Mouse (Mus musculus) forebrain, embryonic 14.5 days (tissue): ENCODE measurements at regions not wholly inside any gene's neighbourhood (a gene's known extent, or its start where the extent isn't known, plus 50 kb on each side); places are given as distances from the start of the nearest gene placed in this dataset.

Experiments
- ATAC-seq: fragments of 200-750 bp; cut with Nextera tagmentation; 2 replicates; pipeline ENCODE4 v1.8.0; 2017; ENCODE audit warnings: mild to moderate bottlenecking, moderate library complexity
- DNase-seq: peaks from one replicate; pipeline ENCODE4 v3.0.0-alpha.2; 2015; ENCODE audit warnings: low spot score
- H3K27ac ChIP-seq: fragments of 300-500 bp; sonication (generic); 2 replicates; pipeline ENCODE4 v1.5.1; 2014; ENCODE audit warnings: low read depth, mild to moderate bottlenecking, control low read depth, low read length, moderate library complexity
- H3K27me3 ChIP-seq: fragments of 300-500 bp; sonication (generic); replicated peaks from 2 replicates; pipeline ENCODE4 v1.6.1; 2014; ENCODE audit warnings: low read length, control low read depth, mixed read lengths; ENCODE audit not compliant: control insufficient read depth, insufficient read depth
- H3K36me3 ChIP-seq: fragments of 300-500 bp; sonication (generic); 2 replicates; pipeline ENCODE4 v1.6.1; 2014; ENCODE audit warnings: low read length, control low read depth; ENCODE audit not compliant: control insufficient read depth, insufficient read depth
- H3K4me1 ChIP-seq: fragments of 300-500 bp; sonication (generic); 2 replicates; pipeline ENCODE4 v1.6.1; 2014; ENCODE audit warnings: antibody characterized with exemption, low read length, control low read depth; ENCODE audit not compliant: control insufficient read depth, insufficient read depth
- H3K4me2 ChIP-seq: fragments of 300-500 bp; sonication (generic); 2 replicates; pipeline ENCODE4 v1.6.1; 2014; ENCODE audit warnings: mild to moderate bottlenecking, control low read depth, low read length
- H3K4me3 ChIP-seq: fragments of 300-500 bp; sonication (generic); 2 replicates; pipeline ENCODE4 v1.5.1; 2014; ENCODE audit warnings: low read depth, low read length, control low read depth
- H3K9ac ChIP-seq: fragments of 300-500 bp; sonication (generic); 2 replicates; pipeline ENCODE4 v1.6.1; 2014; ENCODE audit warnings: mild to moderate bottlenecking, low read length, control low read depth, moderate library complexity
- H3K9me3 ChIP-seq: fragments of 300-500 bp; sonication (generic); replicated peaks from 2 replicates; pipeline ENCODE4 v1.6.1; 2016; ENCODE audit warnings: low read length, control low read depth, mixed read lengths; ENCODE audit not compliant: control insufficient read depth
- WGBS: fragments of 180-500 bp; shearing (Covaris S2); extraction: QIAGEN DNeasy Blood & Tissue Kit; methylation state at CpG from one replicate; pipeline ENCODE4 v1.1.7; 2014; 5-methylcytosine and 5-hydroxymethylcytosine counted together

DNA sequence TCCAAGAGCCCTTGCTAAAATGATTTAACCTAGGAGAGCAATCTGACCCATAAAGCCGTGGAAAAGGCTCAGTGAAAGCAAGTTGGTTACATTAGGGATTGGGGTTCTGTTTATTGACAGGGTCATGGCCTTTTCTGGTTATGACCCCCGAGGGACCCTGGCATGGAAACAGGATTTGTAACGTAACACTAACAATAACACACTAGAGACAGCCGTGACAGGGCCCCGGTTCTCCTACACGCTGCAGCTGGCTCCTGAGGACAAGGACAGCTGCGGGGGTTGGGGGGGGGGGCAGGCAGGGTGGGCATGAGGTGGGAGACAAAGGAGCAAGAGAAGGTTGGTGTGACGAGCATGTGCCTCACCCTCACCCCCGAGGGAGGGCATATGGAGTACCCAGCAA is 300.4 kb downstream of the Ets1 start:
- no peak overlapping the region for H3K4me2 ChIP-seq
- H3K4me1 ChIP-seq = no peaks in the 10 kb centered on the region
- 88% methylated on average over 9 of the region's 9 CpGs for WGBS
- H3K9me3 ChIP-seq = no peaks in the 10 kb centered on the region
- H3K9ac ChIP-seq = no peak overlapping the region
- H3K27ac ChIP-seq = no peak overlapping the region
- no peak for DNase-seq
- no peaks in the 10 kb centered on the region for H3K27me3 ChIP-seq
- no peak for ATAC-seq
- H3K36me3 ChIP-seq = no peaks in the 10 kb centered on the region
- no peak overlapping the region for H3K4me3 ChIP-seq

DNA sequence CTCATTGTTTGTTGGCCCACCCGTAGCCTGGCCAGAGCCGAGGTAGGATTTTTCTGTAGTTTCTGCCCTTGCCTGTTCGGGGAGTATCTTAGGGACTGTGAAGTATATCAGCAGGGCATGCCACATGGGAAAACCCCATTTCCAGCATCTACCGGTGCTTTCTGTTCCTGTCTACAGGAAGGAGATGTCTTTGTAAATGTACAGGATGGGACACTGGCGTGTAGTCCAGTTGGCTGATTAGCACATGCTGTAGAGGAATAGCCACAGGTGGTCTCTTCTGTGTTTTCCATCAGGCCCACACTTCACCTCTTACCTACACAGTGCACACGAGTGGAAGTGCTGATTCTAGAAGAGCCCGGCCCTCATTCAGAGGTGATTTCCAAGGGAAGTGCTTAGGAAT is 301.4 kb downstream of the Ets1 start:
- DNase-seq = no peak
- Histone ChIP-seq H3K36me3 (no peaks in the 10 kb centered on the region), H3K9ac (no peak overlapping the region), H3K4me1 (no peaks in the 10 kb centered on the region), H3K4me3 (no peak overlapping the region), H3K9me3 (no peaks in the 10 kb centered on the region), H3K27me3 (no peaks in the 10 kb centered on the region), H3K4me2 (no peak overlapping the region), H3K27ac (no peak overlapping the region)
- 89% methylated on average over 7 of the region's 7 CpGs for WGBS
- no peak for ATAC-seq

DNA sequence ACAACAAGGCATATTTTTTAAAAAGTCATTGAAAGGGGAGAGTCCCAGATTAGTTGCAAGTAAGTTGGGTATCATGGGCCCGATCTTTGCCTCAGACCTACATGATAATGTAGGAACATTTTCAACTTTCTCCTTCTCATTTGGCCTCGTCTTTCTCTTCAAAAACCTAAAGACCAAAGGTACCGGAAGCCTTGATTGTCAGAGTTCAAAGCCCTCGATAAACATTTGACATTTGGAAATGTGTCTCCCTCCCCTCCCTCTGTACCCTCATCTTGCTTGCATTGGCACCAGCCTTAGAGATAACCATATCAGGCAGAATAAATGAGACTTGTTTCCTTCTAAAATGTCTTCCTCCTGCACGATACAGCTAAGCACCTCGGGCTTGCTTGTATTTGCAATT is 302.8 kb downstream of the Ets1 start:
- no peak for ATAC-seq
- no peaks in the 10 kb centered on the region for H3K27me3 ChIP-seq
- WGBS = 89% methylated on average over 6 of the region's 6 CpGs
- no peak for DNase-seq
- H3K9me3 ChIP-seq = no peaks in the 10 kb centered on the region
- H3K36me3 ChIP-seq = no peaks in the 10 kb centered on the region
- H3K4me1 ChIP-seq = no peaks in the 10 kb centered on the region
- no peak overlapping the region for H3K4me2 ChIP-seq
- H3K4me3 ChIP-seq = no peak overlapping the region
- no peak overlapping the region for H3K9ac ChIP-seq
- no peak overlapping the region for H3K27ac ChIP-seq

DNA sequence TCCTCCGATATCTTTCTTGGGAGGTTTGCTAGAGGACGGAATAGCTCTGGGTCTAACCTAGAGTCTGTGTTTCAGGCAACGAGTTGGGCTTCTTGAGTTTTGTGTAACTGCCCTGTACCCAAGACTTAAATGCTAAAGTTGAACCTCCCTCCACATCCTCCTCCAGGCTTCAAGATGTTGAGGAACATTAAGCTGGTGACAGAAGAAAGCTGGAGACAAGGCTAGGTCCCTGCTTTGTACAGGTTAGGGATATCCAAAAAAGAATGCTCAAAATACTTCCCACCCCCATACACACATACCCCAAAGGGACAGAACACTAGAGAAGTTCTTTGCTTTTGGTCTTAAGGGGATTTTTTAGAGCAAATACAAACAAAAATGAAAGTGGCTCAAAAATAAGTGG is 303.6 kb downstream of the Ets1 start:
- H3K4me2 ChIP-seq = no peak overlapping the region
- 92% methylated on average over 3 of the region's 3 CpGs for WGBS
- H3K4me3 ChIP-seq = no peak overlapping the region
- no peaks in the 10 kb centered on the region for H3K9me3 ChIP-seq
- H3K27me3 ChIP-seq = no peaks in the 10 kb centered on the region
- no peak for DNase-seq
- no peak for ATAC-seq
- H3K36me3 ChIP-seq = no peaks in the 10 kb centered on the region
- no peaks in the 10 kb centered on the region for H3K4me1 ChIP-seq
- H3K9ac ChIP-seq = no peak overlapping the region
- no peak overlapping the region for H3K27ac ChIP-seq

DNA sequence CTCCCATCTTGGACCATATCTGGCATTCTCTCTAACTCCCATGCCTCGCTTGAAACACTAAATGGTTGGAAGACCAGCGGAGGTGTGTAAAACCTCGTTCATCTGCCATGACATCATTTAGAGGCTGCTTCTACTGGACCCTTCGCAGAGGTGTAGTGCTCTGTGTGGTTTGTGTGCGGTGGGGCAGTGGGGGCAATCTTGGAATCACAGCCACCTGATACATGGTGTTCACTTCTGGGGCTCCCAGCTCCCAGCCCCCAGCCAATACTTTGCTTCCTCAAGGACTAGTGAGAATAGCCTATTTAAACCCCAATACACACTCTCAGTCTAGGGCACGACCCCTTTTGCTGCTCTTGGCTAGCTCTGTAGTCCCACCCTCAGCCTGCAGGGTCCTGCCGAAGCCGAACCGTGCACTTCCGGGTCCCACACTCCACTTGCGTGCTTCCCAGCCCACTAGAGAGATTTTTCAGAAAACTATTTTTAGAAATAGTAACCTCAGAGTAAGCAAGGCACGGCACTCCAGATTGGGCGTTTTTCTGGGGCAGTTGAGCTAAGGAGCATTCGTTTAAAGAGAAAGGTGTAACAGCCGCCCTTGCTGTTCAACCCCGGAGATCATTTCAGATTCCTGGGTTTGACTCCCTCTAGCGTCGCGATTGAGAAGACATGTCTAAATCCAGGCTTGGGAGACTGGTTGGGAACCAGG is 304.2 kb downstream of the Ets1 start:
- 21% methylated on average over 19 of the region's 19 CpGs for WGBS
- Histone ChIP-seq H3K9me3 (no peaks in the 10 kb centered on the region), H3K27ac (no peak overlapping the region), H3K9ac (peak overlapping the region; percentile 60), H3K27me3 (no peaks in the 10 kb centered on the region), H3K4me1 (no peaks in the 10 kb centered on the region), H3K4me2 (peak overlapping the region; percentile 71), H3K36me3 (no peaks in the 10 kb centered on the region), H3K4me3 (peak overlapping the region; percentile 40)
- DNase-seq (peak; percentile 92), ATAC-seq (peak; percentile 86)

DNA sequence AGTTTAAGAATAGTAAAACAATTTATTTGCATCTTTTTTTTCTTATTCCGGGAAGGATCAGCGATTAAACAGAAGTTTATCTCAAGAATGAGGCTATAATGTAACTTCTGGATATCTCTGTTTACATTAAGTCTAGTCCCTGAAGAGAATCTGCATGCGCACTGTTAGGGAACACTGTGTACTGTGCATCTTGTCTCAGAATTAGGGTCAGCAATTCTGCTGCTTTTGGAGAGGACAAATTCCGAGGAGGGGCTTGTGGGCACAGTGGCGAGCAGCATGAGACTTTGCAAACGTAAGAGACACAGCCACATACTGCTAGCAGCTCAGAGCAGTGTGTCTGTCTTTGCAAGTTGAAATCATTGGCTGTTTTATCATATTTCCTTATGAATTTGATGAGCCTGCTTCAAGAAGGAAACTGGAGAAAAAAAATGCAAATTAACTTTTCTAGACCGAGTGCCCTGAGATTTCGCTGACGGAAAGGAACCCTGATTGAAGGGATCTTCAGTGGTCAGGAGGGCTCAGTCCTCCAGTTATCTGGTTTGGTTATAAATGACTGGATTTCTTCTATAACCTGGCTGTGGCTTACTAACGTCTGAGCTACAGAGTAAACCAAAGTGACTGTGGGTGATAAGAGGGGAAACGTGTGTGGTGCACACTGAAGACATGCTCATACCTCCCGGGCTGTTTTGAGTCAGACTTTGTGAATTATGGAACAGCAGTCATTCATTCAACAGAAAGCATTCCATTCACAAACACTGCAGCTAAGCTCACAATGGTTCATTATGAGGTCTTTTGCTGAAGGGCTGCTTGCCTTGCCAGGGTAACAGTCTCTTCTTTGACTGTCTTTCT is 305.1 kb downstream of the Ets1 start:
- Histone ChIP-seq H3K9me3 (no peaks in the 10 kb centered on the region), H3K4me1 (no peaks in the 10 kb centered on the region), H3K36me3 (no peaks in the 10 kb centered on the region), H3K9ac (no peak overlapping the region), H3K27ac (no peak overlapping the region), H3K4me2 (peak overlapping the region; percentile 71), H3K4me3 (peak overlapping the region; percentile 40; the same call in 1 of the 2 replicates), H3K27me3 (no peaks in the 10 kb centered on the region)
- peak; percentile 10 for DNase-seq
- WGBS = 41% methylated on average over 12 of the region's 12 CpGs
- ATAC-seq = peak; percentile 41; the same call in 1 of the 2 replicates

DNA sequence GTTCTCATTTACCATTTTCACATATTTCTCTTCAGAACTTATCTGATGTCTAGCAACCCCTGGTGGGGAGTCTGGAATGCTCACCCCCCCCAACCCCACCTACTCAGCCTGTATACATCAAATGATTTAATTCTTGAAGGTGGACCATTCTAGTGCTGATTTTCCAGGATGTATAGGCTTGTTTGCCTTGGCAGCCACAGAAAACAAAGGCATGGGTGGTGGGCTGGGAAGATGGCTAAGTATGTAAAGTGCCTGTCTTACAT is 305.7 kb downstream of the Ets1 start:
- Histone ChIP-seq H3K4me3 (no peak overlapping the region), H3K9me3 (no peaks in the 10 kb centered on the region), H3K27ac (no peak overlapping the region), H3K4me1 (no peaks in the 10 kb centered on the region), H3K9ac (no peak overlapping the region), H3K27me3 (no peaks in the 10 kb centered on the region), H3K4me2 (no peak overlapping the region), H3K36me3 (no peaks in the 10 kb centered on the region)
- ATAC-seq (no peak), DNase-seq (no peak)

DNA sequence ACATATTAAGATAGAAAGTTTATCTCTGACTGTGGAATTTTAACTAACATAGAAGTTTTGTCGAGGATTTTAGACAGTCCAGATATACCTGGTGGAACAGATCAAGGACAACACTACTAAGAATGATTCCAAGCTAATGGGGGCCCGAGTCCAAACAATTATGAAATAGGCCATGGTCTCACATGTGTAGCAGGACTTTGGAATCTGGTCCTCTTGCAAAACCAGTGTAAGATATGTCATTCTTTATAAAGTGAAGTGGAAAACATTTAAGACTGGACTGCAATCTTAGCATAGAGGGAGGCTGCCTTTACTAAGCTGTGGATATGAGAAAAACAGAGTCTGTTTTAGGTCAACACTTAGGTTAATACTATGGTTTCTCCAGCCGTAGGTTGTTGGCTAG is 311.2 kb downstream of the Ets1 start:
- Histone ChIP-seq H3K4me1 (no peaks in the 10 kb centered on the region), H3K9me3 (no peaks in the 10 kb centered on the region), H3K4me2 (no peak overlapping the region), H3K36me3 (no peaks in the 10 kb centered on the region), H3K4me3 (no peak overlapping the region), H3K27ac (no peak overlapping the region), H3K27me3 (no peaks in the 10 kb centered on the region), H3K9ac (no peak overlapping the region)
- WGBS = 82% methylated on average over 3 of the region's 3 CpGs
- DNase-seq = no peak
- no peak for ATAC-seq

DNA sequence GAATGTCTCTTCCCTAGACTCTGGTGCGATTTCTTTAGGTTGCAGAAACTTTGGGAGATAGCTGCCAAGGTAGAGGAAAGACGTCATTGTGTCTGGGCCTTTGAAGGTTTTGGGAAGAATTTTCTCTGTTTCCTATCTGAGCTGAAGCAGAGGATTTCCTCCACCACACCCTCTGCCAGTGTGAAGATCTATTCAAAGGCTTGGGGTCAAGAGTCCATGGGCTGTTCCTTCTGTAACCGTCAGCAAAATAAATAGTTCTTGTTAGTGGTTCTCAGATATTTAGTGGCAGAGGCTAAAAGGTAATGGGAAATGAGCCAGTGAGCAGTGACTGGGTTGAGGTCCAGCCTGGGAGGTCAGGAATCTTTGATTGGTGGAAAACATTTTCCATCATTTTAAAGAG is 313.0 kb downstream of the Ets1 start:
- DNase-seq (no peak), ATAC-seq (no peak)
- H3K9me3 ChIP-seq = no peaks in the 10 kb centered on the region
- no peak overlapping the region for H3K4me3 ChIP-seq
- H3K27me3 ChIP-seq = no peaks in the 10 kb centered on the region
- no peaks in the 10 kb centered on the region for H3K36me3 ChIP-seq
- no peak overlapping the region for H3K9ac ChIP-seq
- H3K4me2 ChIP-seq = no peak overlapping the region
- WGBS = 77% methylated on average over 3 of the region's 3 CpGs
- no peaks in the 10 kb centered on the region for H3K4me1 ChIP-seq
- no peak overlapping the region for H3K27ac ChIP-seq
